In genomic region chr16:44039112-44039511, GRCm38 (mm10) we compare ENCODE assay signal across 17 mouse cellular contexts. TPM values are rescaled to one million over a fixed set of nuclear protein-coding genes. Genes with fewer than 3 reads are reported as not detected.
DNase-seq lines count a peak whose midpoint lies in the region; ATAC-seq and TF ChIP-seq lines count a peak whose summit lies in the region.
"Had no signal": no experiment of that assay in that cellular context is flagged by ENCODE, and none has a peak within 500 bp of the region (broad histone marks: within the 10 kb centered on the region; RNA-seq: fewer than 3 reads in every experiment).

No protein-coding gene starts in this region.

- no peak overlapping the region for H3K4me2 ChIP-seq in neural tube, embryonic 15.5 days
- H3K4me2 ChIP-seq: embryonic facial prominence, embryonic 13.5 days; forebrain, embryonic 13.5 days; heart, embryonic 15.5 days; hindbrain, embryonic 15.5 days; midbrain, embryonic 12.5 days had no signal

- 85% methylated on average over 4 of the region's 4 CpGs for WGBS in kidney, adult 2 months
- WGBS in neural tube, embryonic 15.5 days, result 88% methylated on average over 4 of the region's 4 CpGs

- no peaks in the 10 kb centered on the region for H3K4me1 ChIP-seq in kidney, adult 2 months (ENCODE audit: control insufficient read depth, insufficient read depth, low read length)
- H3K4me1 ChIP-seq in testis, adult 2 months (ENCODE audit: control insufficient read depth, insufficient read depth, low read length), result no peaks in the 10 kb centered on the region
- no peaks in the 10 kb centered on the region for H3K4me1 ChIP-seq in neural tube, embryonic 15.5 days
- H3K4me1 ChIP-seq: forebrain, embryonic 13.5 days; heart, embryonic 15.5 days; hindbrain, embryonic 15.5 days; midbrain, embryonic 12.5 days had no signal

- no peak overlapping the region for H3K4me3 ChIP-seq in kidney, adult 2 months (ENCODE audit: insufficient read depth, low read depth, low read length)
- no peak overlapping the region for H3K4me3 ChIP-seq in testis, adult 2 months (ENCODE audit: control insufficient read depth, low read depth, low read length)
- no peak overlapping the region for H3K4me3 ChIP-seq in neural tube, embryonic 15.5 days (replicated peaks)
- H3K4me3 ChIP-seq: embryonic facial prominence, embryonic 13.5 days; forebrain, embryonic 13.5 days; heart, embryonic 15.5 days; hindbrain, embryonic 15.5 days; midbrain, embryonic 12.5 days had no signal

- DNase-seq in CD4-positive, CD25-positive, alpha-beta regulatory T cell, adult 2 months (ENCODE audit: low read depth, low spot score), result peak; percentile 32
- no peak for DNase-seq in kidney, adult 2 months
- DNase-seq in kidney, postnatal 25 days, result no peak
- no peak for DNase-seq in testis, postnatal 14 days (ENCODE audit: low spot score)
- DNase-seq in retina, postnatal 1 day, result no peak
- DNase-seq: cerebellum, postnatal 10 days; gastrocnemius, postnatal 14 days; left cerebral cortex, postnatal 4 days had no signal

- no peak for ATAC-seq in CD4-positive, CD25-positive, alpha-beta regulatory T cell, adult 4 months
- ATAC-seq in neural tube, embryonic 15.5 days (ENCODE audit: low FRiP score), result no peak
- ATAC-seq: forebrain, embryonic 13.5 days had no signal

- H3K9me3 ChIP-seq in neural tube, embryonic 15.5 days (replicated peaks), result 0 out of 2 replicates have a peak, but pooled peaks cover 3% of the 10 kb centered on the region
- H3K9me3 ChIP-seq: embryonic facial prominence, embryonic 13.5 days; forebrain, embryonic 13.5 days; heart, embryonic 15.5 days; hindbrain, embryonic 15.5 days had no signal

- H3K27me3 ChIP-seq in kidney, adult 2 months (replicated peaks; ENCODE audit: control insufficient read depth, insufficient read depth, low read length), result no peaks in the 10 kb centered on the region
- H3K27me3 ChIP-seq in testis, adult 2 months (ENCODE audit: control insufficient read depth, insufficient read depth, low read length), result no peaks in the 10 kb centered on the region
- H3K27me3 ChIP-seq in neural tube, embryonic 15.5 days (replicated peaks), result no peaks in the 10 kb centered on the region
- H3K27me3 ChIP-seq: embryonic facial prominence, embryonic 13.5 days; forebrain, embryonic 13.5 days; heart, embryonic 15.5 days; hindbrain, embryonic 15.5 days; midbrain, embryonic 12.5 days had no signal

- H3K27ac ChIP-seq in kidney, adult 2 months (ENCODE audit: insufficient read depth, low read depth, low read length), result no peak overlapping the region
- H3K27ac ChIP-seq in testis, adult 2 months (ENCODE audit: control insufficient read depth, insufficient read depth, low read depth, low read length), result no peak overlapping the region
- no peak overlapping the region for H3K27ac ChIP-seq in neural tube, embryonic 15.5 days (replicated peaks)
- H3K27ac ChIP-seq: embryonic facial prominence, embryonic 13.5 days; forebrain, embryonic 13.5 days; heart, embryonic 15.5 days; hindbrain, embryonic 15.5 days; kidney, postnatal 0 days; midbrain, embryonic 12.5 days had no signal

- H3K9ac ChIP-seq in neural tube, embryonic 15.5 days (replicated peaks), result no peak overlapping the region
- H3K9ac ChIP-seq: embryonic facial prominence, embryonic 13.5 days; forebrain, embryonic 13.5 days; heart, embryonic 15.5 days; hindbrain, embryonic 15.5 days; midbrain, embryonic 12.5 days had no signal

- TF ChIP-seq POLR2A in kidney, adult 2 months (IDR thresholded peaks at IDR 0.05; ENCODE audit: low read depth, low read length), result no peak
- no peak for TF ChIP-seq POLR2A in testis, adult 2 months (IDR thresholded peaks at IDR 0.05; ENCODE audit: control insufficient read depth, low read depth, low read length)

- no peaks in the 10 kb centered on the region for H3K36me3 ChIP-seq in kidney, adult 2 months (ENCODE audit: control insufficient read depth, insufficient read depth, low read length)
- H3K36me3 ChIP-seq in testis, adult 2 months (ENCODE audit: control insufficient read depth, insufficient read depth, low read length), result no peaks in the 10 kb centered on the region
- no peaks in the 10 kb centered on the region for H3K36me3 ChIP-seq in neural tube, embryonic 15.5 days
- H3K36me3 ChIP-seq: embryonic facial prominence, embryonic 13.5 days; heart, embryonic 15.5 days; hindbrain, embryonic 15.5 days; midbrain, embryonic 12.5 days had no signal

- peak; percentile 36; the same call in 1 of the 2 replicates for TF ChIP-seq CTCF in kidney, adult 2 months (conservative IDR thresholded peaks at IDR 0.05; ENCODE audit: insufficient read depth, insufficient read length, low read depth, low read length)
- TF ChIP-seq CTCF in testis, adult 2 months (IDR thresholded peaks at IDR 0.05; ENCODE audit: control insufficient read depth, insufficient read depth, insufficient replicate concordance, low read depth, low read length), result peak; percentile 44; the same call in 1 of the 2 replicates

RNA-seq across cellular contexts. Expression of gene Gramd1c, which starts 24.0 kb away (rescaled TPM):
- 1 to 10 TPM; 4.7 to 6.0 TPM for polyA plus RNA-seq in CD4-positive, CD25-positive, alpha-beta regulatory T cell, adult 4 months (2017; shearing (Covaris generic))
- polyA plus RNA-seq in kidney, adult 2 months (2012; rRNA removed), result 0.83 and 1.3 TPM in 2 replicates
- 16.8 and 19.5 TPM in 2 replicates for polyA plus RNA-seq in testis, adult 2 months (2012; rRNA removed)
- polyA plus RNA-seq in neural tube, embryonic 15.5 days (2015; fragmentation: Nextera tagmentation; extraction: Ambion mirVana), result 2.8 and 3.0 TPM in 2 replicates

RNA-seq across cellular contexts. Expression of gene Zdhhc23, which starts 59.5 kb away (rescaled TPM):
- polyA plus RNA-seq in CD4-positive, CD25-positive, alpha-beta regulatory T cell, adult 4 months (2017; shearing (Covaris generic)), result 1 to 10 TPM; 2.5 to 3.3 TPM
- polyA plus RNA-seq in kidney, adult 2 months (2012; rRNA removed), result 2.4 and 2.5 TPM in 2 replicates
- 1.0 and 1.3 TPM in 2 replicates for polyA plus RNA-seq in testis, adult 2 months (2012; rRNA removed)
- 3.1 and 3.4 TPM in 2 replicates for polyA plus RNA-seq in neural tube, embryonic 15.5 days (2015; fragmentation: Nextera tagmentation; extraction: Ambion mirVana)
